Mouse (Mus musculus) layer of hippocampus, adult 9-10 months (tissue): ENCODE data around the gene Olfr1175-ps.

ENCODE experiments used
- DNase-seq: peaks from one replicate; pipeline ENCODE4 v3.0.0; 2022; ENCODE audit warnings: low spot score

Gene Olfr1175-ps

GRCm38 (mm10) chr2:88327115-88327514 lies at the start of gene Olfr1175-ps:
Gene Olfr1175-ps, minus strand, starts transcription at chr2:88327215.
- no peak for DNase-seq

GRCm38 (mm10) chr2:88356304-88356703 lies 29.3 kb upstream of the Olfr1175-ps start:
- peak; percentile 18 for DNase-seq

- no peak for DNase-seq
Measured at GRCm38 (mm10) chr2:88346392-88346791, 19.4 kb upstream of the Olfr1175-ps start, which contains the start of gene Olfr1177-ps. Gene Olfr1177-ps, minus strand, starts transcription at chr2:88346492.

DNA sequence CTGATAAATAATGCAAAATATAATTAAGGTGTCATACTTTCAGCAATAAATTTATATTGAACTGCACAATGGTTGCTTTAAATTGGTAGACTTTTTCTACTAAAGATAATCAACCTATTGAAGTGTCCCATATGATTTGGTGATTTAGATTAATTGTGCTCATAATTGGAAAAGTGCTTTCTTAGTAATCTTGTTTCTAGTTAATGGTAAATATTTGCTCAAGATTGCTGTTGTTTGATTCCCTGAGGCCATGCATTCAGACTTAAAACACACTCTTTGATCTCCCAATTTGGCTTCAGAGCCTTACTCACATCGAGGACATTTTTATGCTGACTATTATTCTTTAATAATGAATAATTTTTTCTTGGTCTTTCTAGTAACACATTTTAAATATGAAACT lies 9.4 kb upstream of the Olfr1175-ps start, which contains the start of gene Olfr1176:
TSS of gene Olfr1176 (plus strand) at position 301 of the 400 bp plus-strand sequence.
- DNase-seq: no peak

- no peak for DNase-seq
Measured at GRCm38 (mm10) chr2:88315035-88315434, 12.0 kb downstream of the Olfr1175-ps start, which contains the start of gene Olfr1174-ps. Gene Olfr1174-ps, minus strand, starts transcription at chr2:88315135.

DNA sequence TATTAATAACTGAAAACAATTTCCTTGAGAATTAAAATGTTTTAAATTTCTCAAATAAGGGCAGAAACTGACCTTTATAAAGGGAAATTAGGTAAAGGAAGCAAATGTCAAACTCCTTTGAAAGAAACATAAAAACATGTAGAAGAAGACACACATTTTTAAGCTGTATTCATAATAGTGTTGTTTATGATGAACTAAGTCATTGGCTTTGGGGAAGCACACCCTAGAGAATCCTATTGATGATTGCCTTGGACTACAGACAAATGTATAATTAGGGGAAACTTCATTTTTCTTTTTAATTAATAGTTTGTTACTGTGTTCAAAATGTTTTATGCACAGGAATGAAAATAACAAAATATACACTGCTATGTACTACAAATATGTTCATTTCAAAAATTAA lies 47.2 kb downstream of the Olfr1175-ps start, which contains the start of gene Olfr1173:
TSS of gene Olfr1173 (minus strand) at position 101 of the 400 bp plus-strand sequence.
- DNase-seq: no peak
